Mouse (Mus musculus) kidney, postnatal 0 days (tissue): Measurements from ENCODE around the gene Spin1. TPM values are rescaled to one million over a fixed set of nuclear protein-coding genes. Genes with fewer than 3 reads are reported as not detected.

Source experiments
- ATAC-seq: fragments of 200-750 bp; cut with Nextera tagmentation; replicated peaks from 2 replicates; pipeline ENCODE4 v1.8.0; 2017; ENCODE audit warnings: low read depth, moderate number of reproducible peaks, moderate TSS enrichment, moderate library complexity; ENCODE audit not compliant: low FRiP score
- DNase-seq: peaks from one replicate; pipeline ENCODE4 v3.0.0-alpha.2; 2016; ENCODE audit warnings: low spot score
- H3K27ac ChIP-seq: fragments of 300-500 bp; sonication (generic); 2 replicates; pipeline ENCODE4 v1.5.1; 2014; ENCODE audit warnings: mild to moderate bottlenecking
- H3K27me3 ChIP-seq: fragments of 300-500 bp; sonication (generic); 2 replicates; pipeline ENCODE4 v1.6.1; 2014; ENCODE audit warnings: low read length, mixed read lengths; ENCODE audit not compliant: insufficient read depth
- H3K36me3 ChIP-seq: fragments of 300-500 bp; sonication (generic); 2 replicates; pipeline ENCODE4 v1.6.1; 2014; ENCODE audit warnings: low read length, mixed read lengths; ENCODE audit not compliant: insufficient read depth
- H3K4me1 ChIP-seq: fragments of 300-500 bp; sonication (generic); replicated peaks from 2 replicates; pipeline ENCODE4 v1.6.1; 2014; ENCODE audit warnings: antibody characterized with exemption, low read length, mixed read lengths; ENCODE audit not compliant: insufficient read depth
- H3K4me2 ChIP-seq: fragments of 300-500 bp; sonication (generic); 2 replicates; pipeline ENCODE4 v1.6.1; 2014; ENCODE audit warnings: mild to moderate bottlenecking, low read length, moderate library complexity, mixed read lengths
- H3K4me3 ChIP-seq: fragments of 300-500 bp; sonication (generic); replicated peaks from 2 replicates; pipeline ENCODE4 v1.5.1; 2014; ENCODE audit warnings: low read depth, low read length
- H3K9ac ChIP-seq: fragments of 300-500 bp; sonication (generic); 2 replicates; pipeline ENCODE4 v1.6.1; 2014; ENCODE audit warnings: low read depth, low read length
- H3K9me3 ChIP-seq: fragments of 300-500 bp; sonication (generic); replicated peaks from 2 replicates; pipeline ENCODE4 v1.6.1; 2016; ENCODE audit warnings: low read length, inconsistent platforms, mixed read lengths
- CTCF ChIP-seq: IDR thresholded peaks from 2 replicates; pipeline ENCODE4 v1.5.1; 2016; ENCODE audit warnings: antibody characterized with exemption, low read depth, mild to moderate bottlenecking, moderate library complexity
- WGBS: fragments of 180-500 bp; shearing (Covaris S2); extraction: QIAGEN DNeasy Blood & Tissue Kit; methylation state at CpG from one replicate; pipeline ENCODE4 v1.1.7; 2014; 5-methylcytosine and 5-hydroxymethylcytosine counted together
- polyA plus RNA-seq: library from polyadenylated mRNA; unstranded; fragments of >200 nt; fragmentation: Nextera tagmentation; extraction: Ambion mirVana; gene quantifications from 2 replicates; pipeline ENCODE4 v1.2.1, GENCODE M21; 2015

Spin1 gene
- 67.6 and 71.8 TPM in 2 replicates for polyA plus RNA-seq

GRCm38 (mm10) chr13:51100233-51101015, at the start of gene Spin1:
Gene Spin1 (plus strand): TSS chr13:51100880.
- TF ChIP-seq CTCF, result no peak
- Histone ChIP-seq H3K4me3 (peak within 1 kb of the TSS; percentile 96), H3K27ac (peak within 1 kb of the TSS; percentile 97), H3K27me3 (no peaks in the 10 kb centered on the region), H3K4me2 (peak within 1 kb of the TSS; percentile 92), H3K36me3 (no peaks in the 10 kb centered on the region), H3K9me3 (no peaks in the 10 kb centered on the region), H3K4me1 (peaks cover 8% of the 10 kb centered on the region), H3K9ac (peak within 1 kb of the TSS; percentile 98)
- WGBS, result 1% methylated on average over 66 of the region's 85 CpGs
- DNase-seq (peak; percentile 72), ATAC-seq (peak; percentile 88)

- no peak overlapping the region for H3K9ac ChIP-seq
- H3K9me3 ChIP-seq, result no peaks in the 10 kb centered on the region
- no peak overlapping the region for H3K4me2 ChIP-seq
- DNase-seq (no peak), ATAC-seq (no peak)
- no peaks in the 10 kb centered on the region for H3K4me1 ChIP-seq
- no peaks in the 10 kb centered on the region for H3K27me3 ChIP-seq
- no peak overlapping the region for H3K4me3 ChIP-seq
- no peaks in the 10 kb centered on the region for H3K36me3 ChIP-seq
- H3K27ac ChIP-seq, result no peak overlapping the region
- WGBS, result 83% methylated on average over 4 of the region's 4 CpGs
- TF ChIP-seq CTCF, result no peak
Measured at GRCm38 (mm10) chr13:51051016-51051415, 49.7 kb upstream of the Spin1 start.

GRCm38 (mm10) chr13:51052408-51052807, 48.3 kb upstream of the Spin1 start:
- H3K4me2 ChIP-seq, result no peak overlapping the region
- H3K36me3 ChIP-seq, result no peaks in the 10 kb centered on the region
- no peak overlapping the region for H3K9ac ChIP-seq
- DNase-seq (no peak), ATAC-seq (no peak)
- no peaks in the 10 kb centered on the region for H3K4me1 ChIP-seq
- no peak overlapping the region for H3K4me3 ChIP-seq
- no peaks in the 10 kb centered on the region for H3K9me3 ChIP-seq
- no peaks in the 10 kb centered on the region for H3K27me3 ChIP-seq
- TF ChIP-seq CTCF, result no peak
- WGBS, result 66% methylated on average over 3 of the region's 3 CpGs
- H3K27ac ChIP-seq, result no peak overlapping the region

- Histone ChIP-seq H3K9ac (no peak overlapping the region), H3K4me1 (no peaks in the 10 kb centered on the region), H3K36me3 (no peaks in the 10 kb centered on the region), H3K27ac (no peak overlapping the region), H3K27me3 (no peaks in the 10 kb centered on the region), H3K4me2 (no peak overlapping the region), H3K4me3 (no peak overlapping the region), H3K9me3 (no peaks in the 10 kb centered on the region)
- WGBS, result 79% methylated on average over 6 of the region's 6 CpGs
- no peak for DNase-seq
- no peak for TF ChIP-seq CTCF
- no peak for ATAC-seq
Measured at GRCm38 (mm10) chr13:51063024-51063423, 37.7 kb upstream of the Spin1 start.

GRCm38 (mm10) chr13:51063721-51064120, 37.0 kb upstream of the Spin1 start:
- 87% methylated on average over 1 of the region's 1 CpGs for WGBS
- no peaks in the 10 kb centered on the region for H3K36me3 ChIP-seq
- no peaks in the 10 kb centered on the region for H3K4me1 ChIP-seq
- no peaks in the 10 kb centered on the region for H3K27me3 ChIP-seq
- no peak for DNase-seq
- H3K27ac ChIP-seq, result no peak overlapping the region
- H3K4me2 ChIP-seq, result no peak overlapping the region
- H3K4me3 ChIP-seq, result no peak overlapping the region
- H3K9me3 ChIP-seq, result no peaks in the 10 kb centered on the region
- ATAC-seq, result no peak
- H3K9ac ChIP-seq, result no peak overlapping the region
- TF ChIP-seq CTCF, result no peak

- no peaks in the 10 kb centered on the region for H3K9me3 ChIP-seq
- ATAC-seq, result no peak
- no peak overlapping the region for H3K9ac ChIP-seq
- DNase-seq, result no peak
- no peak overlapping the region for H3K4me2 ChIP-seq
- no peaks in the 10 kb centered on the region for H3K27me3 ChIP-seq
- no peak for TF ChIP-seq CTCF
- WGBS, result 48% methylated on average over 3 of the region's 3 CpGs
- no peak overlapping the region for H3K27ac ChIP-seq
- H3K36me3 ChIP-seq, result no peaks in the 10 kb centered on the region
- no peaks in the 10 kb centered on the region for H3K4me1 ChIP-seq
- H3K4me3 ChIP-seq, result no peak overlapping the region
Measured at GRCm38 (mm10) chr13:51064429-51064828, 36.3 kb upstream of the Spin1 start.
